8 mouse cellular contexts compared by ENCODE assay signal in genomic region chr5:122503015-122503759, GRCm38 (mm10). TPM values are rescaled to one million over a fixed set of nuclear protein-coding genes. Genes with fewer than 3 reads are reported as not detected.
DNase-seq lines count a peak whose midpoint lies in the region; ATAC-seq and TF ChIP-seq lines count a peak whose summit lies in the region.

No protein-coding gene starts in this region.

- 0 out of 2 replicates have a peak, but pooled peaks cover 2% of the 10 kb centered on the region for H3K27me3 ChIP-seq in spleen, adult 2 months (ENCODE audit: control insufficient read depth, insufficient read depth, low read length)
- no peaks in the 10 kb centered on the region for H3K27me3 ChIP-seq in limb, embryonic 14.5 days (ENCODE audit: control insufficient read depth, insufficient read depth, low read length)
- no peaks in the 10 kb centered on the region for H3K27me3 ChIP-seq in stomach, embryonic 16.5 days (ENCODE audit: control insufficient read depth, insufficient read depth, low read length)

- peaks cover 4% of the 10 kb centered on the region for H3K4me1 ChIP-seq in spleen, adult 2 months (ENCODE audit: control insufficient read depth, insufficient read depth, insufficient read length)
- 0 out of 2 replicates have a peak, but pooled peaks cover under 1% of the 10 kb centered on the region for H3K4me1 ChIP-seq in embryonic fibroblast, embryonic 13.5 days (ENCODE audit: control insufficient read depth, insufficient read depth, low read length)
- H3K4me1 ChIP-seq in limb, embryonic 14.5 days (ENCODE audit: control insufficient read depth, insufficient read depth, low read length): peaks cover 21% of the 10 kb centered on the region
- H3K4me1 ChIP-seq in stomach, embryonic 16.5 days (ENCODE audit: control insufficient read depth, insufficient read depth, low read length): peaks cover 19% of the 10 kb centered on the region

- H3K27ac ChIP-seq in spleen, adult 2 months (ENCODE audit: insufficient read depth, low read length): no peak overlapping the region
- peak overlapping the region; percentile 54; the same call in 1 of the 2 replicates for H3K27ac ChIP-seq in embryonic fibroblast, embryonic 13.5 days (ENCODE audit: insufficient read depth, low read length)
- peak overlapping the region; percentile 64; the same call in 1 of the 2 replicates for H3K27ac ChIP-seq in limb, embryonic 14.5 days (replicated peaks; ENCODE audit: low read depth, low read length)
- H3K27ac ChIP-seq in stomach, embryonic 16.5 days (ENCODE audit: low read length): peak overlapping the region; percentile 77

- no peak for DNase-seq in spleen, adult 2 months (ENCODE audit: low read depth in 1 of 2, low spot score in 2 of 2)
- no peak for DNase-seq in spleen, postnatal 14 days (ENCODE audit: low spot score in 2 of 2)
- no peak for DNase-seq in limb, embryonic 14.5 days (ENCODE audit: low spot score)
- DNase-seq in cerebellum, postnatal 10 days: no peak
- DNase-seq in MN1 (ENCODE audit: low spot score): no peak

- no peaks in the 10 kb centered on the region for H3K36me3 ChIP-seq in spleen, adult 2 months (ENCODE audit: control insufficient read depth, insufficient read depth, low read length)
- H3K36me3 ChIP-seq in limb, embryonic 14.5 days (ENCODE audit: control insufficient read depth, insufficient read depth, low read length): peaks cover 10% of the 10 kb centered on the region; the same call in 1 of the 2 replicates
- H3K36me3 ChIP-seq in stomach, embryonic 16.5 days (ENCODE audit: control insufficient read depth, insufficient read depth, low read length): no peaks in the 10 kb centered on the region

- peak overlapping the region; percentile 71; the same call in 1 of the 2 replicates for H3K4me3 ChIP-seq in spleen, adult 2 months (ENCODE audit: extremely low read depth, insufficient read depth, insufficient read length)
- H3K4me3 ChIP-seq in embryonic fibroblast, embryonic 13.5 days (ENCODE audit: insufficient read depth, low read length): peak overlapping the region; percentile 55
- H3K4me3 ChIP-seq in limb, embryonic 14.5 days (replicated peaks; ENCODE audit: low read length): peak overlapping the region; percentile 98
- H3K4me3 ChIP-seq in stomach, embryonic 16.5 days (replicated peaks; ENCODE audit: low read length): peak overlapping the region; percentile 95

- WGBS in spleen, adult 2 months: 60% methylated on average over 15 of the region's 15 CpGs
- 45% methylated on average over 15 of the region's 15 CpGs for WGBS in limb, embryonic 14.5 days
- 45% methylated on average over 15 of the region's 15 CpGs for WGBS in stomach, embryonic 16.5 days

- no peak for TF ChIP-seq CTCF in spleen, adult 2 months (IDR thresholded peaks at IDR 0.05; ENCODE audit: extremely low read depth, insufficient read depth, insufficient read length, insufficient replicate concordance)
- no peak for TF ChIP-seq CTCF in embryonic fibroblast, embryonic 13.5 days (IDR thresholded peaks at IDR 0.05; ENCODE audit: borderline replicate concordance, insufficient read depth, low read length)

- no peaks in the 10 kb centered on the region for H3K9me3 ChIP-seq in limb, embryonic 14.5 days (ENCODE audit: control insufficient read depth, low read length)
- H3K9me3 ChIP-seq in stomach, embryonic 16.5 days (replicated peaks; ENCODE audit: control insufficient read depth, low read length): no peaks in the 10 kb centered on the region

- no peak for ATAC-seq in limb, embryonic 14.5 days (ENCODE audit: low FRiP score, low read depth)
- no peak for ATAC-seq in stomach, embryonic 16.5 days (ENCODE audit: insufficient read depth, low FRiP score)
- no peak for ATAC-seq in erythroid progenitor cell, adult 5-6 weeks (replicated peaks; ENCODE audit: low FRiP score, poor library complexity, severe bottlenecking)

- H3K4me2 ChIP-seq in limb, embryonic 14.5 days (replicated peaks; ENCODE audit: low read depth, low read length, severe bottlenecking): peak overlapping the region; percentile 79
- H3K4me2 ChIP-seq in stomach, embryonic 16.5 days (ENCODE audit: low read depth, low read length): peak overlapping the region; percentile 87

- no peak for TF ChIP-seq POLR2A in spleen, adult 2 months (IDR thresholded peaks at IDR 0.05; ENCODE audit: low read depth, low read length)
- no peak for TF ChIP-seq POLR2A in embryonic fibroblast, embryonic 13.5 days (IDR thresholded peaks at IDR 0.05; ENCODE audit: low read depth, low read length)
- TF ChIP-seq POLR2A in limb, embryonic 14.5 days (IDR thresholded peaks at IDR 0.05; ENCODE audit: borderline replicate concordance, extremely low read depth, insufficient read depth, insufficient read length): no peak

- H3K9ac ChIP-seq in limb, embryonic 14.5 days (ENCODE audit: low read depth, low read length, severe bottlenecking): peak overlapping the region; percentile 99
- peak overlapping the region; percentile 94 for H3K9ac ChIP-seq in stomach, embryonic 16.5 days (ENCODE audit: low read length)

RNA-seq across cellular contexts. Expression of gene Atp2a2, which starts 1.2 kb away (rescaled TPM):
- polyA plus RNA-seq in spleen, adult 2 months (2012; rRNA removed): 23.7 and 31.5 TPM in 2 replicates
- 176 and 187 TPM in 2 replicates for polyA plus RNA-seq in embryonic fibroblast, embryonic 13.5 days (2011; ENCODE audit: insufficient read length, low read depth, missing spikeins)
- polyA plus RNA-seq in limb, embryonic 14.5 days (2012; rRNA removed): 96.7 and 99.0 TPM in 2 replicates
- polyA plus RNA-seq in limb, embryonic 14.5 days (2014; fragmentation: Nextera tagmentation; extraction: Ambion mirVana): 36.5 and 39.7 TPM in 2 replicates
- 25.5 and 27.3 TPM in 2 replicates for polyA plus RNA-seq in stomach, embryonic 16.5 days (2015; fragmentation: Nextera tagmentation; extraction: Ambion mirVana)
- total RNA-seq in erythroid progenitor cell, adult 5-6 weeks (2015; ENCODE audit: low replicate concordance): 73.2 and 84.3 TPM in 2 replicates
- 106 and 160 TPM in 2 replicates for total RNA-seq in erythroid progenitor cell, adult 5-6 weeks (2017; ENCODE audit: low replicate concordance)
